Mouse (Mus musculus) left cerebral cortex, postnatal 36 days (tissue): ENCODE measurements at regions not wholly inside any gene's neighbourhood (a gene's known extent, or its start where the extent isn't known, plus 50 kb on each side); places are given as distances from the start of the nearest gene placed in this dataset.
"Not testable (repeated sequence)": the region's sequence is repeated elsewhere in the genome, so short reads cannot be mapped to it uniquely, and the experiment has no call there.

ENCODE experiments used
- DNase-seq, 2 experiments: peaks; one replicate each; pipeline ENCODE4 v3.0.0; 2021 to 2022; ENCODE audit warnings: low spot score in 2 of 2, mixed read lengths in 1 of 2
- intact Hi-C: fragments of 180-260 bp; cut with DNase I; formaldehyde crosslinking; loops from one replicate; pipeline ENCODE4 v1.15.1; 2025

GRCm38 (mm10) chr3:49686182-49686895 lies 70.8 kb downstream of the Pcdh18 start:
- DNase-seq, result no peak
- intact Hi-C loops, result no loop called here

- no peak for DNase-seq
- intact Hi-C loops, result no loop called here
Observed at GRCm38 (mm10) chr3:49674921-49675320, 82.2 kb downstream of the Pcdh18 start.

GRCm38 (mm10) chr3:49672685-49673184 lies 84.4 kb downstream of the Pcdh18 start:
- DNase-seq, result no peak
- intact Hi-C loops, result no loop called here

GRCm38 (mm10) chr3:49667543-49668338 lies 89.4 kb downstream of the Pcdh18 start:
- intact Hi-C loops, result no loop called here
- DNase-seq, result no peak

GRCm38 (mm10) chr3:49666516-49666915 lies 90.6 kb downstream of the Pcdh18 start:
- DNase-seq, result no peak
- intact Hi-C loops, result no loop called here

- no peak for DNase-seq
- intact Hi-C loops, result no loop called here
Observed at GRCm38 (mm10) chr3:49648895-49649175, 108.3 kb downstream of the Pcdh18 start.

- no peak for DNase-seq
- intact Hi-C loops, result no loop called here
Observed at GRCm38 (mm10) chr3:49648040-49648894, 108.9 kb downstream of the Pcdh18 start.

GRCm38 (mm10) chr3:49644993-49645392 lies 112.1 kb downstream of the Pcdh18 start:
- intact Hi-C loops, result no loop called here
- DNase-seq, result no peak

GRCm38 (mm10) chr3:49643871-49644270 lies 113.3 kb downstream of the Pcdh18 start:
- intact Hi-C loops, result no loop called here
- no peak for DNase-seq

GRCm38 (mm10) chr3:49641966-49642758 lies 115.0 kb downstream of the Pcdh18 start:
- intact Hi-C loops, result no loop called here
- peak; percentile 4 to 17 for DNase-seq

GRCm38 (mm10) chr3:49641411-49641810 lies 115.7 kb downstream of the Pcdh18 start:
- intact Hi-C loops, result no loop called here
- DNase-seq, result no peak

GRCm38 (mm10) chr3:49638601-49639000 lies 118.5 kb downstream of the Pcdh18 start:
- intact Hi-C loops, result no loop called here
- DNase-seq, result no peak

- DNase-seq, result no peak
- intact Hi-C loops, result no loop called here
Observed at GRCm38 (mm10) chr3:49636676-49637075, 120.4 kb downstream of the Pcdh18 start.

GRCm38 (mm10) chr3:49592706-49593451 lies 164.2 kb downstream of the Pcdh18 start:
- intact Hi-C loops, result no loop called here
- no peak for DNase-seq

GRCm38 (mm10) chr3:49590234-49590633 lies 166.9 kb downstream of the Pcdh18 start:
- DNase-seq, result no peak
- intact Hi-C loops, result no loop called here

- DNase-seq, result no peak
- intact Hi-C loops, result no loop called here
Observed at GRCm38 (mm10) chr3:49586531-49587168, 170.5 kb downstream of the Pcdh18 start.

GRCm38 (mm10) chr3:49585962-49586361 lies 171.2 kb downstream of the Pcdh18 start:
- DNase-seq, intact Hi-C loops: not testable (repeated sequence)
